Mouse (Mus musculus): Measurements from ENCODE around the gene Tk2.
"Not testable (repeated sequence)": the region's sequence is repeated elsewhere in the genome, so short reads cannot be mapped to it uniquely, and the experiment has no call there.

The Tk2 gene

DNA sequence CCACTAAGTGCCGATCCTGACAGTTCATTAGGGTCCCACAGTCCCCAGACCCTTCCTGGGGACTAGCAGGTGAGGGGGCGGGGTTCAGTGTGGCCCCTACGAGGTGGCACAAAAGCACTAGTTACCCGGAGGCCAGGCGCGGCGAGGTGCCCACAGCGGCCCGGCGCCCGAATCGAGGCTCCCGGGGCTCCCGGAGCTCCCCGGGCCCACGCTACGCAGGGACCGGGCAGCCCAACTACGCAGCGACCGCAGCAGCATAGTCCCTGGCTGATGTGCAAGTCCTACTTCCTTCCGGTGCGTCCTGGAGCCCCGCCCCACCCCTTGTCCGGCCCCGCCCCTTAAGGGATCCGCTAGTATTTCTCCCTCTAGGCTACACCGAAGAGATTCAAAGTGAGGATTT lies at the start of gene Tk2:
Tk2 (minus strand) TSS at position 283 of the 400 bp plus-strand sequence.
- DNase-seq (ENCODE audit: low spot score), result peak; percentile 86

DNA sequence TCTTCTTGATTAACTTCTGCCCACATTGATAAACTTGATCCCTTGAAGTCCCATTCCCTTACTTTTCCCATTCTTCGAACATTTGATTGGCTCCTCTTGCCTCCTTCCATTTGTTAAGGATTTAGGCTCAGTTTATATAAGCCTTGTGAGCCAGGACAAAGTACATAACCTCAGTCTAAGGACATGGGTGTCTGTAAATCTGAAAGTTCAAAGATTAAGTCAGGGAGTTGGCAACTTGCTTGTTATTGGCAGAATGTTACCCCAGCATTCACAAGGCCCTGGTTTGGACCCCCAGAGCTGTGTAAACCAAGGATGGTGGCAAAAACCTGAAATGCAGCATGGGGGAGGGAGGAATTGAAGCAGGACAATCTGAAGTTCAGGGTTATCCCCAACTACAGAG lies 46.0 kb upstream of the Tk2 start:
- DNase-seq (ENCODE audit: low spot score), result no peak

DNA sequence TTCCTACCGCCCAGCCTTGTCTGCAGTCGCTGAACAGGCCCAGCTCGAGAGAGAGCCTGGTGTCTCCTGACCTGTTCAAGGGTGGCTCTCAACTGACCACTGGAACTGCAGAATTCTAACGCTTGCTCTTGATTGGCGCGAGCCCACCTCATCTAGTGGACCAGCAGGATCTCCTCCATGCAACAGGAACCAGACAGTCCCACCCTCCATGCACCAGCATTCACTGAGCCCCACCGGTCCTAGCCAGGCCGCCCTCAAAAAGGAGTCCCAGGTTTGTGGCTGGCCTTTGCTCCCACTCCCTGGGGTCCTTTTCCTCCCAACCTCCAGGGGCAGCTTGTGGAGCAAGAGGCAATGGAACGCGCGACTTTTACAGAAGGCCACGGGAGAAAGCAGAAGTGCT lies 44.7 kb upstream of the Tk2 start, which contains the start of gene Cmtm2a:
Cmtm2a (minus strand) TSS at position 101 of the 400 bp plus-strand sequence.
- not testable (repeated sequence) for DNase-seq (ENCODE audit: low spot score)

DNA sequence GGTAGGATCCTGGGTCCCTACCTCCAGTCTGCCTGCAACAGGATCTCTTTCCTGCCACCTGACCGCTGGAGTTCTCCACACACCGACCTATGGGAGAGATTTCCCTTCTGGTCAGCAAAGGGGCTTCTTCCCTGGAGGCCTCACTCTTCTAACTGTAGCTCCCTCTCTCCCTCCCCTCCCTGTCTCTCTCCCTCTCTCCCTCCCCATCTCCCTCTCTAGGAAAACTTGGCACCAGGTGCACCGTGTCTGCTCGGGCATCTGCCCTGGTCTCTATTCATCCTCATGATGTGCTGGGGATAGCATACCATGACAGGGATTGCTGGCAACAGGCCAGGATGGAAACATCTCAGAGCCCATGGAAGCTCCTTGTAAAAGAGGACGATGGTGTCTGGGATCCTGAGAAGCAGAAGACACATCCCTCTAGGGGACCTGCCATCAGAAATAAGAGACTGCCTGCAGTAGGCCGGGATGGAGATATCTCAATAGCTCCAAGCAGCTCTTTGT lies 20.6 kb upstream of the Tk2 start:
- DNase-seq (ENCODE audit: low spot score), result no peak

DNA sequence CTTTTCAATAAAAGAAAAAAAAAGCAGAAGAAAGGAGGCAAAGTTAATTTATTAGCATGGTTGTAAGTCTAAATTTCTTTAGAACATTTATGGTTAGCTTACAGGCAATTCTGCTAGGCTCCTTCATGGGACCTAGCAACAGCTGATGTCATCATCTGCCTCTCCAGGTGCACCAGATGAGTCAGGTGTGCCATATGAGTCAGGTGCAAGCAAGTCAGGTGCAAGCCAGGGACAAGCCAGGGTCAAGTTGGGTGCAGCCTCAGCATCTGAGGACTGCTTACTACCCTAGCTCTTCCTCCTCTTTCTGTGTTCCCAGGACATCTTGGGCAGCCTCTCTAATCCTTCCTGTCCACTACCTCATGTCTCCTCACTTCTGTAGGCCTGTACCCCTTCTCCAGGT lies 20.0 kb upstream of the Tk2 start:
- DNase-seq (ENCODE audit: low spot score), result no peak

DNA sequence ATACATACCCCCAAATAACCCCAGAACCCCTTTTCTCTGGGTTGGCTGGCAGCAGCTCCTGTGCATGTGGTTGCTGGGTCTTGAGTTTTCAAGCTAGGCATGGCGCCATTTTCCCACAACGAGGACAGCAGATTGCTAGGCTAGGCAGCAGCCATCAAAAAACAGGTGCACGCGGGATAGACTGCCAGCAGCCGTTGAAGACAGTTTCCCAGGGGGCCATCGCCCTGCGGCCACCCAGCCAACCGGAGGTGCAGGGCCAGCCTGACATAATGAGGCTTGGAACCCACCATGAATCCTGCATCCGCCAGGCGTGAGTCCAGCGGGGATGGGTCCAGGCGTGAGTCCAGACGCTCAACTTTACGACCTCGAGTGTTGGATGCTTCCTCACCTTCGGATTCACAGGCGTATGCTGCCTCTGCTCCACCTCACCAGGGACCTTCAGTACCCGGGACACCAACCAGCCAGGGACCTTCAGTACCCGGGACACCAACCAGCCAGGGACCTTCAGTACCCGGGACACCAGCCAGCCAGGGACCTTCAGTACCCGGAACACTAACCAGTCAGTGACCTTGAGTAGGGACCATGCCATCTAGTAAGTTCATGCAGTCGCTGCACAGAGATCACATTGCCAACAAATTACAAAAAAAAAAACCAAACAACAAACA lies 16.0 kb upstream of the Tk2 start:
- not testable (repeated sequence) for DNase-seq (ENCODE audit: low spot score)

DNA sequence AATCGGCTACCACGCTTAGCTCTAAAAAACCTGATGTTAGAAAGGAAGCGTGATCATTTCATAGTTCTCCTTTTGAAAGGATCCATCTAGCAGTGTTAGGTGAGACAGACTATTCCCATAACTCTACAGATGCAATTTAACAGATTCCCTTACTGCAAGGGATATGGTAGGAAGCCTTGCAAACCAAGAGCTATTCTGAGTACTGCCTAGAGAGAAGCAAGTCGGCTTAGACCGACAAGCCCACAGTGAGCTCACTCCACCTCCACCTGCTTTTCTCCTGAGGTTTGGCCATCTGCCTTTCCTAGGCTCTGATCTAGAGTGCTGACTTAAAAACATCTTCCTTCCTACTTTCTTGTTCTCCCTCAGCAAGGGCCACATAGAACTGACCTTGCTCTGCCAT lies 13.4 kb upstream of the Tk2 start:
- not testable (repeated sequence) for DNase-seq (ENCODE audit: low spot score)

DNA sequence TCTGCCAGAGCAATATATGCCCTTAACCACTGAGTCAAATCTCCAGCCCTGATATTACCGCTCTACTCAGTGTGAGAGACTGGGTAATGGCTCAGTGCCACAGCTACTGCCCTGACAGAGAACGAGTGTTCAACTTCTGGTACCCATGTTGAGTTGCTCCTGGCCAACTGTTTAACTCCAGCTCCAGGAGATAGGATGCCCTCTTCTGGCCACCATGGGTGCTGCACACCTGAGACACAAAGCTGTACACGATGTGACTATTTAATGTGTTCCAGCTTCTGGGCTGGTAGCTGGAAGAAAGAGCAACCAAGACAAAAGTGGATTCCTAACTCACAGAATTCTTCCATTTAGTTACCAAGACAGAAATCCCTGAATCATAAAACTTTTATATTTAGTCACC lies 4.7 kb upstream of the Tk2 start:
- peak; percentile 23 for DNase-seq (ENCODE audit: low spot score)

DNA sequence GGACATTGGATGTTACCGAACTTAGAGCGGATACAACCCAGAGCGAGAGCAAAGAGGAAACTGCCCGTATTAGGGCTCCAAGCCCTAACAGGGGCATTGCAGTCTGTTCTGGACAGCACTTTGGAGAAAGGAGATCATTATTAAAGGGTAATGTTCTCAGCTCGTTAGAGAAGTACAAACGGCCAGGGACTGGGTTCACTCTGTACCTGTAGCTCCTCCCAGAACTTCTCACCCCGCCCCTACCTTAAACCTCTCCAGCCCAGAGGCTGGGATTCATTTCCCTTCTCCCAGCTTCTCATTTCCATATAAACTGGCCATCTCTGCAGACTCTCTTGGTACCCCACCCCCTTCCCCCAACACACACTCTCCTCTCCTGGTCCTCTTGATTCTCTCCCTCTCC lies 3.1 kb upstream of the Tk2 start:
- peak; percentile 51 for DNase-seq (ENCODE audit: low spot score)

DNA sequence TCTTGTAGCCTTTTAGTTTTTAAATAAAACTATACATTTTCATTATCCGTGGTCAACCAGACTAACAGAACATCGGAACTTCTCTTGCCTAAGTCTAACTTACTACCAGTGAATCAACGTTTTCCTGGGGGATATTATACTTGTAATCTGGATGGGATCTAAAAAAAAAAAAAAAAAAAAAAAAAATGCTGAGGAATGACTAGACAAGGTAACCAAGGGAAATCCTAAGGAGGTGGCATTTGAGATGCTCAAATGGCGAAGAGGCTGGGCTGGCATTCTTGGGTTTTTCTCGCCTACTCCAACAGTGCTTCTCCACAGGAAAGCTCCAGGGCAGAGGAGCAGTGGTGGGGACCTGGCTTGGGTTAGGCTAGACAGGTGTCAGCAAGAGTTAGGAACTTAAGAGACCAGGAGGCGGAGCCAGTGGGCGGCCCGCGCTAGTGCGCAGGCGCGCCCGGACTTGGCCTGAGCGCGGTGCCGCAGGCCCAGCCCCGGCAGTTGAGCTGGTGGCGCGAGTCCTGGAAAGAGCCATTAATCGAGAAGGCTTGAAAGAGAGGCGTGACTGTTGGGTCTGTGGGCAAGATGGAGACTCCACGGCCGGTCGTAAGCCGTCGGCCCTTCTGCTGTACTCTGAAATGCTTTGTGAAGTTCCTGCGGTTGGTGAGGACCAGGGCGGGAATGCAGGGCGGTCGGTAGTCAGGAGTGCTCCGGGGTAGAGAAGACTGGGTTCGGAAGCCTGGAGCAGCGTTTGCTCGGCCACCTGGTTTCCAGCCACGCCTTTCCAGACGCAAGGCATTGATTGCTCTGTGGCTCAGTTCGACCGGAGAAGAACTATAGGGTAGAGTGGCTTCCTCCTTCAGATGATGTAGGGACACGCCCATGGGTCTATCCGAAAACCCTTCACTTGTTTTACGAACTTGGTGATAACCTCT lies 2.3 kb upstream of the Tk2 start, which contains the start of gene Cklf:
Cklf (plus strand) TSS at position 423 of the 929 bp plus-strand sequence.
- DNase-seq (ENCODE audit: low spot score), result peak; percentile 95

DNA sequence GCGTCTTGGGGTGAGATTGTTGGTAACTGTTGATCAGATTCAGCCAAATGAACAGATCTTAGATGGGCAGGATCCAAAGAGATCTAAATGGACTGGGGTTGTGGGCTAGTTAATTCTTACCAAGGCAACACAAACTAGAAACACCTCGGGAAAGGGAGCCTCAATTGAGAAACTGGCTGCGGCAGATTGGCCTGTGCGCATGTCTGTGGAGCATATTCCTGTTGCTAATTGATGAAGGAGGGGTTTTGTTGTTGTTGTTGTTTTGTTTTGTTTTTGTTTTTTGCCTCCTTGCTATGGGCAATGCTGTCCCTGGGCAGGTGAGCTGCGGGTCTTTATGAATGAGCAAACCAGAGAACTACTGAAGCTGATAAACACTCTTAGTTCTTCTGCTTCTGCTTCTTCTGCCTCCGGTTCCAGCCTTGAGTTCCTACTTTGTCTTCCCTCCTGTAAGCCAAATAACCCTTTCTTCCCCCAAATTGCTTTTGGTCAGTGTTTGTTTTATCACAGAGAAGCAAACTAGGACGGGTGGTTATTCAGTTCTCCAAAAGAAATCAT lies 1.2 kb upstream of the Tk2 start:
- DNase-seq (ENCODE audit: low spot score), result no peak

DNA sequence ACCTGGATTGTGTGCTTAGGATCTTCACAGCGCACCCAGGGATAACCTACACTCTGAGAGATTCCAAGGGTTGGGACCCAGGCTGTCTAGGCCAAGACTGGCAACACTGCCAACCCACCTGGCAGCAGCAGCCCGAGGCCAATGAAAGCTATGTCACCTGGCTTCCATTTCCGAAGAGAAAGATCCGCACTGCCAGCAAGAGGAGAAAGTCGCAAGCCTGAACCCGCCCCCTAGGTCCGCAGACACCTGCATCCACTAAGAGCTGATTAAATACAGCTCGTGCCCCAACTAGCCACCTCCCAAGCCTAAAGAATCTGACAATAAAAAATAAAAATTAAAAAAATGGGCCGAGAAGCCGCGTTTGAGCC lies 466 bp downstream of the Tk2 start:
- no peak for DNase-seq (ENCODE audit: low spot score)

DNA sequence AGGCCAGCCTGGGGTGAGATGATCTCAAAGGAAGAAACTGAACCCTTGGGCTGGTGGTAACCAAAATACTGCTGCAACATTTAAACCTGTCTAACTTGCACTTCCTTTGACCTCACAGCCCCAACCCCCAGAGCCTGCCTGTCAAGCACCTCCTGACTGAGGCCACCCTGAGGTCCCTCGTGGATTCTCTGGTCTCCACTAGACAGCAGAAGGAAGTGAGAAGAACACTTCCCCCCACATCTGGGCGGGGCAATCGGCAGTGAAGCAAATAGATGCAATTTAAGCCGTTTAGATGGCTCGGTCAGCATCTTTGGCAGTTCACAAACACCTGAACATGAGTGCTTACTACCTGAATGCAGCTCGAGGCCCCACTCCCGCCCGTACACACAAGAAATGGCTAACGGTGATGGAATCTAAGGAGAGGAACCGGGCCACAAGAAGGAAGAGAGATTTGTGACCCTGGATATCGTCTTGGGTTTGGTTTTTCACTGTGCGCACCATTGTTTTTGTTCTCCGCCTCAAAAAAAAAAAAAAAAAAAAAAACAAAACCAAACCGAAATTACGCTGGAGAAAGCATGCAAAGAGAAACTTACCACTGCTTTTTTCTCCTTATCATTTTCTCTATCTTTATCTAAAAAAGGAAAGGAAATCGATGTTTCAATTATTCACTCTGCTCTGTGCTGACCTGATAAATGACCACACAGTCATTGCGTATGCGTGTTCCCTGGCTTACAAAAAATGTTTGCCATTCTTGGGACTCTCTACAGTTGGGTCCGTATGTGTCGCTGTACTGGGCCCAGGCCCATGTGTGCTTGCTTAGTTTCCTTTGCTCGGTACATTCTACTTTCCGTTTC lies 1.1 kb downstream of the Tk2 start:
- DNase-seq (ENCODE audit: low spot score), result no peak

DNA sequence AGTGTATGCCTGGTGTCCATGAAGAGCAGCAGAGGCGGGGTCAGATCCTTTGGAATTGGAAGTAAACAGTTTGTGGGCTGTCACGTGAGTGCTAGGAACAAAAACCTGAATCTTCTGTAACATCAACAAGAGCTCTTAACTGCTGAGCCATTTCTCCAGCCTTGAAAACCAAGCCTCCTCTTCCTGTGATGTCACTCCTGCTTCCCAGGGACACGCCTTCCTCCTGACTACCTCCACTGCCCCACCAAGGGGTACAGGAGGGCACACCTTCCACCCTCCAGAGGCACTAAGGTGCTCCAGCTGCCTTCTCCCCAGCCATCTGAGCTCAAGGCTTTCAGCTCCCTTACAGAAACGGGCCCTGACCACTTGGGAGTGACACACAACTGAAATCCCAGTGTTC lies 1.7 kb downstream of the Tk2 start:
- no peak for DNase-seq (ENCODE audit: low spot score)

DNA sequence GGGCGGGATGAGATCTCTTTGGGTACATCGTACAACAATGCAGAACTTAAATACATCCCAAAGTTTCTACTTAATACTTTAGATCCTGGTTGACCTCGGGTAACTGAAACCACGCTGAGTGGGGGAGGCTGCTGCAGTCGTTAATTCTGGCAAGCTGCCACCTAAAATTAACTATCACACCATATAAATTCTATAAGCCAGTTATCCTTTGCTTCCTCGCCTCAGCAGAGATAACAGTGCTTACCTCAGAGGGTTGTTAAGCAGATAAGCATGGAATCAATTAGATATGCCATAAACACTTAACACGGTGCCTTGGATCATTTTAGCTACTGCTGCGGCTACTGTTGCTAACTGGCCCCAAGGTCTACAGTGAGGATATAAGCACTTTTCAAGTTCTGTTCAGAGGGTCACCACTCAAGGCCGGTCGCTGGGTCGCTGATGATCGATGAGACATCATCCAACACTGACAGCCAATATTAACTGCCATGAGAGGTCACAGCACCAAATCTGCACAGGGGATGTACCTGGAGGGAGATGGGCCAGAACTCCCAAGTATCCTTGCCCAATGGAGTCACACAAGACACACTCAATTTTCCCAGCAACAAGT lies 6.2 kb downstream of the Tk2 start:
- DNase-seq (ENCODE audit: low spot score), result no peak

DNA sequence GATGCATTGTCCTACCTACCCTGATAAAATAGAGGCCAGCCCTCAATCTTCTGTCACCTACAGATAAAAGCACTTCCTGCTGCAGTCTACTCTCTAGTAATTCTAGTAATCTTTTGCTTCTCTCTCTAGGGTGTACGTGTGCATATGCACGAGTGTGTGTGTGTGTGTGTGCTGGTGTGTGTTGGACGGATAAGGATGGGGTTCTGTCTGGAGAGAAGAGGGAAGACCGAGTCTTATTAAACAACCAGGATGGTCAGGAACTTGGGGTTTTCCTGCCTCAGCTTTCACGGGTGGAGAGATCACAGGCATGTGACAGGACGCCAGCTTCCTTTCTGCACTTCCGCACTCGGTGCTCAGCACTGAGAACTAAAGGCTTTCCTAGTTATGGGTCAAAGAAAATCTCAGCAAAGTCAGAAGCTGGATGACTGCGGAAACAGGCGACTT lies 8.9 kb downstream of the Tk2 start:
- DNase-seq (ENCODE audit: low spot score), result no peak

DNA sequence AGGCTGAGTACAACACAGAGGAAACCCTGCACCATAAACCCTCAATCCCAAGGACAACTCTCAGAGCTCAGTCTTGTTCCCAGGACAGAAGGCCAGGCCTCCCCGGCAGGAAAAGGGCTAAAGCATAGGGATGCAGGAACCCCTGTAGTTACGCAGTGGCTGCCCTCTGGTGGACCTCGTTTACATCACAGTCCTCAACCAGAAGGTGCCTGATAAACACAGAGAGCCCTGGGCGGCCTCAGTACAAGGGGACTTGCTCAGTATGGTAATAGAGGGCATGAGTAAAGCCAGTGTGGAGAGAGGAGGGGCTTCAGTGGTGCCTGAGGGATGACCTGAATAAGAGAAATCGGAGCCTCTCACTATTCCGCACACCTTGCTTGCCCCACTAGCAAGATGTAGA lies 13.8 kb downstream of the Tk2 start:
- peak; percentile 51 for DNase-seq (ENCODE audit: low spot score)

DNA sequence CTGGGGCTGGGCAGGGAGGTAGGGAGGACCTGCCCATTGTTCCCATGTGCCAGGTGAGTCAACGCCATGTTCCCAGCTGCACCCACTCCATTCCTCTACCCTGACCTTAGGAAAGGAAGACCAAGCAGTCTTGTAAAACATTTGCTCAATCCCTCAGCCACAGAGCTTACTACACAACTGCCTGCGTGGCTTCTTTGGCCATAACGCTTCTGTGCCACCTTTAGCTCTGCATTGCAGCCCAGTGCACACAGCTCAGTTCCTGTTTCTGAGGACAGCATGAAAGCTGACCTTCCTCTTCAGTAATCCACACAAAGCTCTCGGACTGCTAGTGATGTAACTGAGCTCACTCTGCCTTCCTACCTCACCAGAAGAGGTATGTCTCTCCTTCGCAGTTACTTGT lies 15.4 kb downstream of the Tk2 start:
- DNase-seq (ENCODE audit: low spot score), result no peak

DNA sequence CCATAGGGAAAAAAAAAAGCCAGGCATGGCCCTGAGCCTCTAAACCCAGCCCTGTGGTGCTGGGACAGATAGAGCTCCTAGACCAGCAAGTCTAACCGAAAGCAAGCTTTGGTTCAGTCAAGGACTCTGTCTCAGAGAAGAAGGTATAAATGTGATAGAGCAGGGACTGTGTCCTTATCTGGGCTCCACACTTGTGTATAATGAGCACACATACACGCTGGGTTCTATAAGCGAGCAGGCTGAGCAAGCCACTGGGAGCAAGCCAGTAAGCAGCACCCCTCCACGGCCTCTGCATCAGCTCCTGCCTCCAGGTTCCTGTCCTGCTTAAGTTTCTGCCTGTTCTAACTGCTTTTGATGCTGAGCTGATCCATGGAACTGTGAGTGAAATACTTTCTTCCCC lies 16.3 kb downstream of the Tk2 start:
- DNase-seq (ENCODE audit: low spot score), result no peak

DNA sequence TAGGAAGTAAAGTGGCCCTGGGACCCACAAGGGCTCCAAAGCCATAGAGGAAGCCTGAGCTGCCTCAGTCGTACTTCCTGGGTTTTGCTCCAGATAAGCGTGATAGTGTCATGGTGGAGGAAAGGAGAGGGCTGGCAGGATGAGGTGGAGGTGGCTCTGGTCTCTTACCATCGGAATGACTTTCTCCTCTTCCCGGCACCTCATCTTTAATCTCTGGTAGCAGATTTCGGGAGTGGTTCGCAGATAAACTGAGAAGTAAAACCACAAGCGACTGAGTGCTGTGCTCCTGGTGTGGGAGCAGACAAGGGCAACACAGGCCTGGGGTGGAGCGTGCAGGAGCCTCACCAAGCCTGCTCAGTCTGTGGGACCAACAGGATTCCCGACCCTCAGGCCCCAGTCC lies 18.0 kb downstream of the Tk2 start:
- DNase-seq (ENCODE audit: low spot score), result no peak

DNA sequence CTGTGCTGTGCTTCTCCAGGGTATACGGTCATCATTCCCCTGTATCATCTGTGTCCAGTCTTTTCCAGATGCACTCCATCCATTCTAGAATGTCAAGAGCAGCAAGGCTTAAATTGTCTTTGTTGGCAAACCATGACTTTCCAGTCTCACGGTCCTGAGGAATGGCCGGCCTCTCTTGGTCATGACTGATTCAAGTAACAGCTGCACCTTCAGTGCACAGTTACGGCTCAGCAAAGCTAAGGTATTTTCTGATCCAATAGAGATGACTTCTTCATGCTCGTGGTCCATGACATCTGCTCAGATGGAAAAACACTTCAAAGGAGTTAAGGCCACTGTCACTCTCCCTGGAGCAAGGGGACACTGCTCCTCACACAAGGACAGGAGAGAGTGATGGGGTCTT lies 21.3 kb downstream of the Tk2 start:
- no peak for DNase-seq (ENCODE audit: low spot score)
